Mouse (Mus musculus): ENCODE measurements around the gene Gadd45a. TPM values are rescaled to one million over a fixed set of nuclear protein-coding genes. Genes with fewer than 3 reads are reported as not detected.

Gadd45a gene
- total and polyA plus RNA-seq, 3 experiments = 12.5 to 26.2 (median 19.5) TPM

- no peak for TF ChIP-seq ETS1 (conservative IDR thresholded peaks at IDR 0.05; ENCODE audit: low read depth, low read length)
- TF ChIP-seq USF2 (conservative IDR thresholded peaks at IDR 0.05; ENCODE audit: low read depth, low read length) = no peak
- TF ChIP-seq CTCF (conservative IDR thresholded peaks at IDR 0.05 in 1 of 2, IDR thresholded peaks at IDR 0.05 in 1 of 2; ENCODE audit: low read depth in 2 of 2, low read length in 2 of 2) = no peak
- TF ChIP-seq POLR2AphosphoS2 (IDR thresholded peaks at IDR 0.05; ENCODE audit: low read depth, low read length) = no peak
- no peak for TF ChIP-seq CHD2 (IDR thresholded peaks at IDR 0.05; ENCODE audit: low read length)
- no peak for TF ChIP-seq IRF4 (IDR thresholded peaks at IDR 0.05; ENCODE audit: low read depth, low read length)
- TF ChIP-seq ELF1 (IDR thresholded peaks at IDR 0.05; ENCODE audit: low read depth, low read length) = no peak
- no peak for TF ChIP-seq NRF1 (IDR thresholded peaks at IDR 0.05; ENCODE audit: low read depth, low read length)
- no peak for TF ChIP-seq EP300 (IDR thresholded peaks at IDR 0.05; ENCODE audit: low read length)
- TF ChIP-seq SMC3 (IDR thresholded peaks at IDR 0.05; ENCODE audit: low read depth, low read length) = no peak
- no peak for TF ChIP-seq POLR2A (IDR thresholded peaks at IDR 0.05; ENCODE audit: low read depth, low read length)
- no peak for TF ChIP-seq UBTF (IDR thresholded peaks at IDR 0.05; ENCODE audit: low read depth, low read length)
- no peak for TF ChIP-seq RCOR1 (conservative IDR thresholded peaks at IDR 0.05; ENCODE audit: low read depth, low read length)
- TF ChIP-seq HCFC1 (IDR thresholded peaks at IDR 0.05; ENCODE audit: low read depth, low read length) = no peak
- TF ChIP-seq MAX (IDR thresholded peaks at IDR 0.05; ENCODE audit: low read length) = no peak
- TF ChIP-seq KAT2A (IDR thresholded peaks at IDR 0.05; ENCODE audit: insufficient replicate concordance, low read length) = no peak
- TF ChIP-seq ZKSCAN1 (IDR thresholded peaks at IDR 0.05; ENCODE audit: borderline replicate concordance, low read depth, low read length) = no peak
- TF ChIP-seq BHLHE40 (IDR thresholded peaks at IDR 0.05; ENCODE audit: low read depth, low read length) = no peak
- TF ChIP-seq E2F4 (IDR thresholded peaks at IDR 0.05; ENCODE audit: insufficient replicate concordance, low read depth, low read length) = no peak
- TF ChIP-seq MYC (IDR thresholded peaks at IDR 0.05; ENCODE audit: low read depth, low read length) = no peak
- Histone ChIP-seq H3K4me3 (replicated peaks in 1 of 3; ENCODE audit: low read depth in 2 of 3, low read length in 2 of 3, poor library complexity in 1 of 3) (no peak overlapping the region), H3K4me2 (ENCODE audit: insufficient read depth, low read depth, poor library complexity, severe bottlenecking) (no peak overlapping the region), H3K36me3 (replicated peaks in 1 of 2; ENCODE audit: control insufficient read depth in 1 of 2, insufficient read depth in 1 of 2, low read length in 1 of 2) (no peaks in the 10 kb centered on the region), H3K27me3 (replicated peaks) (no peaks in the 10 kb centered on the region), H3K4me1 (ENCODE audit: control insufficient read depth in 1 of 2, insufficient read depth in 2 of 2) (peaks cover 0 to 4% of the 10 kb centered on the region in 2 experiments; a peak in 1 of 4 replicates), H3K79me2 (replicated peaks; ENCODE audit: control insufficient read depth, extremely low read depth, insufficient read depth, poor library complexity, severe bottlenecking) (no peaks in the 10 kb centered on the region), H3K9ac (ENCODE audit: insufficient read depth, low read depth) (no peak overlapping the region), H3K9me3 (replicated peaks; ENCODE audit: low read length) (no peaks in the 10 kb centered on the region), H3K27ac (ENCODE audit: insufficient read depth, low read depth) (no peak overlapping the region)
- in situ Hi-C loops (cut with MboI; ENCODE audit: low pct_ligation_motif_present, low pct_unique_long_range_greater_than_20kb, low sequenced_read_pairs) = no loop called here
- dilution Hi-C loops (cut with MboI; ENCODE audit: extremely low pct_ligation_motif_present, extremely low pct_unique_long_range_greater_than_20kb, low sequenced_read_pairs) = no loop called here
- no peak for DNase-seq (ENCODE audit: extremely low read depth)
These were observed 42.3 kb downstream of the Gadd45a start for GRCm38 (mm10) chr6:66994981-66995380.

GRCm38 (mm10) chr6:66992786-66993185 lies 44.5 kb downstream of the Gadd45a start:
- dilution Hi-C loops (cut with MboI; ENCODE audit: extremely low pct_ligation_motif_present, extremely low pct_unique_long_range_greater_than_20kb, low sequenced_read_pairs) (no loop called here), in situ Hi-C loops (cut with MboI; ENCODE audit: low pct_ligation_motif_present, low pct_unique_long_range_greater_than_20kb, low sequenced_read_pairs) (no loop called here)
- Histone ChIP-seq H3K4me2 (ENCODE audit: insufficient read depth, low read depth, poor library complexity, severe bottlenecking) (no peak overlapping the region), H3K4me1 (ENCODE audit: control insufficient read depth in 1 of 2, insufficient read depth in 2 of 2) (peaks cover 11 to 21% of the 10 kb centered on the region in 2 experiments; a peak in 3 of 4 replicates), H3K9me3 (replicated peaks; ENCODE audit: low read length) (no peaks in the 10 kb centered on the region), H3K36me3 (replicated peaks in 1 of 2; ENCODE audit: control insufficient read depth in 1 of 2, insufficient read depth in 1 of 2, low read length in 1 of 2) (no peaks in the 10 kb centered on the region), H3K79me2 (replicated peaks; ENCODE audit: control insufficient read depth, extremely low read depth, insufficient read depth, poor library complexity, severe bottlenecking) (no peaks in the 10 kb centered on the region), H3K27ac (ENCODE audit: insufficient read depth, low read depth) (no peak overlapping the region), H3K4me3 (replicated peaks in 1 of 3; ENCODE audit: low read depth in 2 of 3, low read length in 2 of 3, poor library complexity in 1 of 3) (no peak overlapping the region), H3K9ac (ENCODE audit: insufficient read depth, low read depth) (no peak overlapping the region), H3K27me3 (replicated peaks) (no peaks in the 10 kb centered on the region)
- DNase-seq (ENCODE audit: extremely low read depth) = no peak
- TF ChIP-seq E2F4 (IDR thresholded peaks at IDR 0.05; ENCODE audit: insufficient replicate concordance, low read depth, low read length) = no peak
- no peak for TF ChIP-seq ZNF384 (IDR thresholded peaks at IDR 0.05; ENCODE audit: low read depth, low read length)
- TF ChIP-seq MAFK (IDR thresholded peaks at IDR 0.05; ENCODE audit: insufficient replicate concordance, low read length) = no peak
- no peak for TF ChIP-seq NELFE (IDR thresholded peaks at IDR 0.05; ENCODE audit: low read depth, low read length)
- TF ChIP-seq MAX (IDR thresholded peaks at IDR 0.05; ENCODE audit: low read length) = no peak
- TF ChIP-seq ELF1 (IDR thresholded peaks at IDR 0.05; ENCODE audit: low read depth, low read length) = no peak
- no peak for TF ChIP-seq JUND (conservative IDR thresholded peaks at IDR 0.05; ENCODE audit: low read depth, low read length)
